In the genomic region with DNA sequence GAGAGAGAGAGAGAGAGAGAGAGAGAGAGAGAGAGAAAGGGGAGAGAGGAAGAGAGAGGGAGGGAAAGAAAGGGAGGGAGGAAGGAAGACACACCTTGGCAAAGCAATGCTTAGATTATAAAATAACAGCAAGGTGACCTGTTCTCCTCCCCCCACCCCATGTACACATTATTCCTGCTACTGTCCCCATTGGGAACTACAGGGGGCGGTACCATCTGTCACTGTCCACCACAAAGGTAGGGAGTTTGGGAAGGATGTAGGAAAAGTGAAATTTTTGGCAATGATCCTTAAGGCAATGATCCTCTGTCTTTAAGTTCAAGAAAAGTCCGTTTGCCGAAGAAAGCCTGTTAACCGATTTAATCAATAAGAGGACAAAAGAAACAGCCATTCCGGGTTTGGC, we compare ENCODE assay signal across 13 mouse cellular contexts.
DNase-seq lines count a peak whose midpoint lies in the region; ATAC-seq and TF ChIP-seq lines count a peak whose summit lies in the region.
"Had no signal": no experiment of that assay in that cellular context is flagged by ENCODE, and none has a peak within 500 bp of the region (broad histone marks: within the 10 kb centered on the region; RNA-seq: fewer than 3 reads in every experiment).

No protein-coding gene starts in this region.

- peaks cover 19% of the 10 kb centered on the region for H3K4me1 ChIP-seq in forebrain, embryonic 12.5 days
- H3K4me1 ChIP-seq in forebrain, embryonic 14.5 days (ENCODE audit: control insufficient read depth, insufficient read depth, low read length): 0 out of 2 replicates have a peak, but pooled peaks cover 2% of the 10 kb centered on the region
- H3K4me1 ChIP-seq in kidney, postnatal 0 days (replicated peaks; ENCODE audit: insufficient read depth, low read length): peaks cover 5% of the 10 kb centered on the region; the same call in 1 of the 2 replicates
- peaks cover 58% of the 10 kb centered on the region for H3K4me1 ChIP-seq in hindbrain, embryonic 13.5 days (replicated peaks)
- H3K4me1 ChIP-seq in neural tube, embryonic 11.5 days (ENCODE audit: control insufficient read depth, insufficient read depth, low read length): peaks cover 11% of the 10 kb centered on the region

- no peak overlapping the region for H3K4me2 ChIP-seq in forebrain, embryonic 12.5 days
- no peak overlapping the region for H3K4me2 ChIP-seq in forebrain, embryonic 14.5 days (ENCODE audit: low read length)
- H3K4me2 ChIP-seq in kidney, postnatal 0 days (ENCODE audit: low read length): no peak overlapping the region
- H3K4me2 ChIP-seq in hindbrain, embryonic 13.5 days: no peak overlapping the region
- H3K4me2 ChIP-seq in neural tube, embryonic 11.5 days (ENCODE audit: low read depth): no peak overlapping the region
- H3K4me2 ChIP-seq: liver, embryonic 11.5 days had no signal

- no peak overlapping the region for H3K9ac ChIP-seq in forebrain, embryonic 12.5 days
- no peak overlapping the region for H3K9ac ChIP-seq in forebrain, embryonic 14.5 days (ENCODE audit: low read length)
- H3K9ac ChIP-seq in kidney, postnatal 0 days (ENCODE audit: low read depth, low read length): no peak overlapping the region
- no peak overlapping the region for H3K9ac ChIP-seq in hindbrain, embryonic 13.5 days
- no peak overlapping the region for H3K9ac ChIP-seq in neural tube, embryonic 11.5 days (ENCODE audit: low read length)

- H3K4me3 ChIP-seq in forebrain, embryonic 12.5 days (replicated peaks): no peak overlapping the region
- no peak overlapping the region for H3K4me3 ChIP-seq in forebrain, embryonic 14.5 days (ENCODE audit: low read depth, low read length)
- H3K4me3 ChIP-seq in kidney, postnatal 0 days (replicated peaks; ENCODE audit: low read depth, low read length): no peak overlapping the region
- H3K4me3 ChIP-seq in hindbrain, embryonic 13.5 days: no peak overlapping the region
- H3K4me3 ChIP-seq in neural tube, embryonic 11.5 days (ENCODE audit: low read depth, low read length): no peak overlapping the region

- H3K27me3 ChIP-seq in forebrain, embryonic 12.5 days: no peaks in the 10 kb centered on the region
- no peaks in the 10 kb centered on the region for H3K27me3 ChIP-seq in forebrain, embryonic 14.5 days (replicated peaks; ENCODE audit: control insufficient read depth, insufficient read depth, low read length)
- no peaks in the 10 kb centered on the region for H3K27me3 ChIP-seq in kidney, postnatal 0 days (ENCODE audit: insufficient read depth, low read length)
- no peaks in the 10 kb centered on the region for H3K27me3 ChIP-seq in hindbrain, embryonic 13.5 days
- no peaks in the 10 kb centered on the region for H3K27me3 ChIP-seq in neural tube, embryonic 11.5 days (ENCODE audit: control insufficient read depth, insufficient read depth, low read length)

- H3K9me3 ChIP-seq in forebrain, embryonic 12.5 days: no peaks in the 10 kb centered on the region
- no peaks in the 10 kb centered on the region for H3K9me3 ChIP-seq in forebrain, embryonic 14.5 days (replicated peaks; ENCODE audit: control insufficient read depth, low read length)
- no peaks in the 10 kb centered on the region for H3K9me3 ChIP-seq in kidney, postnatal 0 days (replicated peaks; ENCODE audit: low read length)
- H3K9me3 ChIP-seq in hindbrain, embryonic 13.5 days: no peaks in the 10 kb centered on the region
- no peaks in the 10 kb centered on the region for H3K9me3 ChIP-seq in neural tube, embryonic 11.5 days (ENCODE audit: control insufficient read depth, low read length)

- H3K36me3 ChIP-seq in forebrain, embryonic 12.5 days (replicated peaks): no peaks in the 10 kb centered on the region
- no peaks in the 10 kb centered on the region for H3K36me3 ChIP-seq in forebrain, embryonic 14.5 days (ENCODE audit: control insufficient read depth, insufficient read depth, low read length)
- H3K36me3 ChIP-seq in kidney, postnatal 0 days (ENCODE audit: insufficient read depth, low read length): no peaks in the 10 kb centered on the region
- H3K36me3 ChIP-seq in hindbrain, embryonic 13.5 days: no peaks in the 10 kb centered on the region
- no peaks in the 10 kb centered on the region for H3K36me3 ChIP-seq in neural tube, embryonic 11.5 days (ENCODE audit: control insufficient read depth, insufficient read depth, low read length)

- H3K27ac ChIP-seq in forebrain, embryonic 12.5 days: 0 out of 2 replicates have a peak overlapping the region, but pooled peaks have one; percentile 68
- H3K27ac ChIP-seq in forebrain, embryonic 14.5 days (ENCODE audit: low read depth, low read length): no peak overlapping the region
- no peak overlapping the region for H3K27ac ChIP-seq in kidney, postnatal 0 days
- peak overlapping the region; percentile 86 for H3K27ac ChIP-seq in hindbrain, embryonic 13.5 days
- H3K27ac ChIP-seq in neural tube, embryonic 11.5 days (ENCODE audit: low read depth, low read length): 0 out of 2 replicates have a peak overlapping the region, but pooled peaks have one; percentile 54

- no peak for DNase-seq in forebrain, embryonic 14.5 days (ENCODE audit: low spot score)
- DNase-seq in kidney, postnatal 0 days (ENCODE audit: low spot score): no peak
- DNase-seq in kidney, adult 9 months: no peak
- DNase-seq in neural tube, embryonic 11.5 days (ENCODE audit: low spot score): no peak
- no peak for DNase-seq in thymus, postnatal 14 days
- no peak for DNase-seq in gastrocnemius, postnatal 36 days
- DNase-seq: B cell, adult 2 months; cerebellum, adult 11 months; right cerebral cortex, postnatal 25 days; thymus, postnatal 25 days had no signal

- TF ChIP-seq CTCF in kidney, postnatal 0 days (IDR thresholded peaks at IDR 0.05; ENCODE audit: low read depth): peak; percentile 11; the same call in 1 of the 2 replicates

- no peak for ATAC-seq in forebrain, embryonic 12.5 days (ENCODE audit: low FRiP score)
- ATAC-seq in forebrain, embryonic 14.5 days: no peak
- ATAC-seq in kidney, postnatal 0 days (replicated peaks; ENCODE audit: low FRiP score, low read depth): no peak
- ATAC-seq in hindbrain, embryonic 13.5 days (ENCODE audit: low FRiP score): no peak
- ATAC-seq in neural tube, embryonic 11.5 days (ENCODE audit: insufficient read depth, low FRiP score, low TSS enrichment): no peak; the same call in 1 of the 2 replicates

- intact Hi-C loops in gastrocnemius, postnatal 36 days (cut with DNase I): no loop called here

- 77% methylated on average over 5 of the region's 5 CpGs for WGBS in forebrain, embryonic 12.5 days
- 84% methylated on average over 5 of the region's 5 CpGs for WGBS in forebrain, embryonic 14.5 days
- 72% methylated on average over 5 of the region's 5 CpGs for WGBS in kidney, postnatal 0 days
- WGBS in hindbrain, embryonic 13.5 days: 69% methylated on average over 5 of the region's 5 CpGs
- WGBS in neural tube, embryonic 11.5 days: 81% methylated on average over 5 of the region's 5 CpGs

Comparison
In these comparisons a context has a peak if more than half of its experiments do, and no peak if none do; other contexts are left out.
1. H3K27ac ChIP-seq: peak in forebrain, embryonic 12.5 days (single experiment), hindbrain, embryonic 13.5 days (single experiment) and neural tube, embryonic 11.5 days (single experiment); none in forebrain, embryonic 14.5 days (single experiment) and kidney, postnatal 0 days (single experiment).